Mouse (Mus musculus): ENCODE results near the gene Ssna1. TPM values are rescaled to one million over a fixed set of nuclear protein-coding genes. Genes with fewer than 3 reads are reported as not detected.

Gene Ssna1
- total RNA-seq, 2 experiments from 2014 or later = 57.6 to 70.5 TPM

- DNase-seq (ENCODE audit: low spot score in 2 of 2) = no peak
Observed at GRCm38 (mm10) chr2:25290816-25291130, 18.5 kb upstream of the Ssna1 start.

- DNase-seq (ENCODE audit: low spot score in 2 of 2) = peak; percentile 53 to 72
Observed at GRCm38 (mm10) chr2:25290101-25290815, 18.0 kb upstream of the Ssna1 start.

GRCm38 (mm10) chr2:25289651-25290050, 17.4 kb upstream of the Ssna1 start, which contains the start of gene Lrrc26:
Gene Lrrc26 (plus strand): TSS chr2:25289915.
- DNase-seq (ENCODE audit: low spot score in 2 of 2) = peak in 1 of 2 experiments; percentile 39

- no peak for DNase-seq (ENCODE audit: low spot score in 2 of 2)
Observed at GRCm38 (mm10) chr2:25288734-25289345, 16.6 kb upstream of the Ssna1 start.

- DNase-seq (ENCODE audit: low spot score in 2 of 2) = no peak
Observed at GRCm38 (mm10) chr2:25287927-25288649, 15.8 kb upstream of the Ssna1 start, which contains the start of gene Tmem210. Gene Tmem210 (plus strand): TSS chr2:25288145.

- no peak for DNase-seq (ENCODE audit: low spot score in 2 of 2)
Observed at GRCm38 (mm10) chr2:25286837-25287636, 14.8 kb upstream of the Ssna1 start.

- DNase-seq (ENCODE audit: low spot score in 2 of 2) = no peak
Observed at GRCm38 (mm10) chr2:25286314-25286713, 14.1 kb upstream of the Ssna1 start.

- DNase-seq (ENCODE audit: low spot score in 2 of 2) = no peak
Observed at GRCm38 (mm10) chr2:25285551-25285950, 13.3 kb upstream of the Ssna1 start.

- peak; percentile 73 to 79 for DNase-seq (ENCODE audit: low spot score in 2 of 2)
Observed at GRCm38 (mm10) chr2:25278928-25279882, 7.0 kb upstream of the Ssna1 start.

GRCm38 (mm10) chr2:25273010-25273409, 772 bp upstream of the Ssna1 start:
- no peak for DNase-seq (ENCODE audit: low spot score in 2 of 2)

GRCm38 (mm10) chr2:25272515-25272914, 277 bp upstream of the Ssna1 start:
- DNase-seq (ENCODE audit: low spot score in 2 of 2) = no peak

- DNase-seq (ENCODE audit: low spot score in 2 of 2) = no peak
Observed at GRCm38 (mm10) chr2:25267746-25268309, 4.4 kb downstream of the Ssna1 start.

- no peak for DNase-seq (ENCODE audit: low spot score in 2 of 2)
Observed at GRCm38 (mm10) chr2:25267241-25267640, 5.0 kb downstream of the Ssna1 start.

GRCm38 (mm10) chr2:25266720-25267119, 5.5 kb downstream of the Ssna1 start:
- DNase-seq (ENCODE audit: low spot score in 2 of 2) = peak in 1 of 2 experiments; percentile 35

- no peak for DNase-seq (ENCODE audit: low spot score in 2 of 2)
Observed at GRCm38 (mm10) chr2:25265897-25266656, 6.2 kb downstream of the Ssna1 start.

GRCm38 (mm10) chr2:25264851-25265250, 7.4 kb downstream of the Ssna1 start:
- DNase-seq (ENCODE audit: low spot score in 2 of 2) = no peak

- DNase-seq (ENCODE audit: low spot score in 2 of 2) = no peak
Observed at GRCm38 (mm10) chr2:25264286-25264660, 8.0 kb downstream of the Ssna1 start.

GRCm38 (mm10) chr2:25263623-25264285, 8.5 kb downstream of the Ssna1 start:
- no peak for DNase-seq (ENCODE audit: low spot score in 2 of 2)

Data from left cerebral cortex, adult 18-20 months (tissue).